Mouse (Mus musculus): ENCODE results near the gene Exd2.

Gene Exd2

DNA sequence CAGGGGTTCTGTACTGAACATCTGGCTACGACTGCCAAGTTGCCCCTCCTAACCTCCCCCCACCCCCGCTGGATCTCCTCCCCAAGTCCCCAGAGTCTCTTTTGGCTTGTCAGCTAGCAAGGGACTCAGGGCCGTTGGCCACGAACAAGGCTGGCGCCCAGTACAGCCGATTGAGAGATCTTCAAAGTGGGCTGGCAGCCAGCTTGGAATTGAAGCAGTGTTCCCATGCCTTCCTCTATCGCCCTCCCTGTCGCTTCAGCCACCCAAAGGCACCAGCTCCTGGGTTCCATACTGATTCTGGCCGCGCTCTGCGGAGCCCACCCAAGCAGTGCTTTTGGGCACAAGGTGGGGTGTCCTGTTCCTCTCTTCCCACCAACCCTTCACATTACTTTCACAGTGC is 86.8 kb downstream of the Exd2 start:
- no peak for DNase-seq (ENCODE audit: low spot score in 2 of 2)
